Mouse (Mus musculus) cortical plate, adult 2 months (tissue): ENCODE results near the gene Txk. TPM values are rescaled to one million over a fixed set of nuclear protein-coding genes. Genes with fewer than 3 reads are reported as not detected.

Experiments
- H3K27ac ChIP-seq: fragments of 200-500 bp; 2 replicates; pipeline ENCODE4 v1.5.1; 2012; ENCODE audit warnings: low read length, control low read depth, inconsistent platforms; ENCODE audit not compliant: insufficient read depth
- H3K4me1 ChIP-seq: fragments of 200-500 bp; 2 replicates; pipeline ENCODE4 v1.6.1; 2011; ENCODE audit warnings: low read length; ENCODE audit not compliant: control insufficient read depth, insufficient read depth
- H3K4me3 ChIP-seq: fragments of 200-500 bp; 2 replicates; pipeline ENCODE4 v1.5.1; 2011; ENCODE audit warnings: mild to moderate bottlenecking, low read length, control low read depth; ENCODE audit not compliant: insufficient read depth
- CTCF ChIP-seq: fragments of 200-500 bp; IDR thresholded peaks from 2 replicates; pipeline ENCODE4 v1.5.1; 2011; ENCODE audit warnings: mild to moderate bottlenecking, control low read depth, low read length; ENCODE audit not compliant: insufficient read depth; ENCODE audit errors: extremely low read depth
- POLR2A ChIP-seq: fragments of 200-500 bp; IDR thresholded peaks from 2 replicates; pipeline ENCODE4 v1.6.1; 2011; ENCODE audit warnings: mild to moderate bottlenecking, low read length, control low read depth; ENCODE audit not compliant: insufficient read depth; ENCODE audit errors: extremely low read depth
- polyA plus RNA-seq: library from polyadenylated mRNA; depleted of rRNA; stranded (reverse); fragments of >200 nt; gene quantifications from 2 replicates; pipeline ENCODE4 v1.2.3, GENCODE M21; 2012

The Txk gene
- polyA plus RNA-seq, 1 experiment = 0.13 TPM

DNA sequence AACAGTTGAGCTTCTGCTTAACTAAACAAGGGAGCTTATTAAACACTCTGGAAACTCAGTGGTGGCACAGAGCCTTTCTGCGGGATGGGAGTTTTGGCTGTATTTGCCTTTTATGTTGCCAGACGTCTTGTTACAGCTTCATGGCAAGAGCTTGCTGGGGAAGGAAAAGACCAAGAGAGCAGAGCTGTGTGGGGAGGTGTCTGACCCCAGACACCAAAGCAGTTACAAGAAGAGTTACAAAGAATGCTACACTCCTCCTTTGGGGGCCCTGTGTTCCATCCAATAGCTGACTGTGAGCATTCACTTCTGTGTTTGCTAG is 53.1 kb downstream of the Txk start:
- no peak overlapping the region for H3K27ac ChIP-seq
- peaks cover 3% of the 10 kb centered on the region for H3K4me1 ChIP-seq

DNA sequence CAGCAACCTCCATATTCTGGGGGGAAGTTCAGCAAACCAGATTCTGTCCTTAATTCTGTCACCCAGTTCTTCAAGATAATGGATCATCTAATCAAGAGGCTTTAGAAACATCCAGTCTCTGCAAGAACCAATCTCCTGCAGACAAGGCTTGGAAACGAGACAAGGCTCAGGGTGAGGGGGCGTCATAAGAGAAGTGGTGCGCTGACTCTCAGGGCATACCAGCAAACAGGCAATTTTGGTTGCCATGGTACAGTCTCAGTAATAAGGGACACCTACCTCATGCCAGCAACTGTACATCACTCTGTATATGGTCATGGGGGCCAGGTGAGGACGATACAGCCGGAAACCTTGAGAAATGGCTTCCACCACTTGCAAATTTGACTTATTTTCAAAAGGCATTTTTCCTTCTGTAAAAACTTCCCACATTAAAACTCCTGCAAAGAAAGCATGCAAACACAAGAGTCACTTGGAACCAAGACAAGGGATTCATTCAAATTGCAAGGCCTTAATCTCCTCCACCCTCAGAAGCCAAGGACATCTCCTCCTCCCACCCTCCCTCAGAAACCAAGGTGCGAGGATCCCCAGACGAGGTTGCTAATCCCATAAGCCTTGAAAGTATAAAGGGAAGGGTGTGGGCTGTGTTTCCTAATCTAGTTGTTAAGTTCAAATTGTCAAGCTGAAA is 53.6 kb downstream of the Txk start:
- Histone ChIP-seq H3K27ac (no peak overlapping the region), H3K4me1 (peaks cover 3% of the 10 kb centered on the region)

More for the DNA sequence above, 53.1 kb downstream of the Txk start:
- TF ChIP-seq POLR2A = no peak
- no peak for TF ChIP-seq CTCF
- H3K4me3 ChIP-seq = no peak overlapping the region

DNA sequence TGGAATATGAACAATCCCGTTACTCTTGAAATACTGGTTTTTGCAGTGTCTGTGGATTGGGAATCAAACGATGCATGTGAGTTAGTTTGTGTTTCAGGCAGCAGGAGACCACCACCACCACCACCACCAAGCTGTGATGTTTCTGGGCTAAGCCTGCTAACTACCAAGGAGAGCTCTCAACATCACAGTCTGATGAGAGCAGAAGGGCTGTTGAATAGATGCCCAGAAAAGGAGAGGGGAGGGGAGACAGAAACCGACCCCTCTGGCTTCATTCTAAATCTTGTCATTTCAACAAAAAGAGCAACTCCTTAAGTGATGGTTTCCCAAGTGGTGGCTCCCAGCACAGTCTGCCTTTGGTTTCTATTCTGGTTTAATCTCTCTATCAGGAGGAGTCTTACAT is 54.2 kb downstream of the Txk start:
- no peak overlapping the region for H3K27ac ChIP-seq
- TF ChIP-seq CTCF (no peak), POLR2A (no peak)
- H3K4me1 ChIP-seq = peaks cover 3% of the 10 kb centered on the region
- H3K4me3 ChIP-seq = no peak overlapping the region

More for the DNA sequence above, 53.6 kb downstream of the Txk start:
- TF ChIP-seq POLR2A = no peak
- no peak overlapping the region for H3K4me3 ChIP-seq

DNA sequence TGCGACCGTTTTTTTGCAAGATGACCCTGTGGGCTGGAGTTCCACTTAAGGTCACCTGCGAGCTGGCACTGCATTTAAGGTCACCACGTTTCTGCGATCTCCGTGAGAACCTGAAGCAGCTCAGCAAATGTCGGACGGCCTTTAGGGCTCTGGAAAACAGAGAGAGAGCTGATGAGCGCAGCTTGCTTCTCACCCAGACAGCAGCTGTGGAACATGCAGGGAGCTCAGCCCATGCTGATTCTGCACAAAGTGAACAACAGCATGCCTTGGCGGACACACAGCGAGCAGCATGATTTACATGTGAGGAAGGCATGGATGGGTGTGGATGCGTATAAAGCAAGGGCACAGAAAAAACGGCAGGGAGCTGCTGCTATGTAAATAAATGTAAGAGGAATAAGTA is 56.1 kb downstream of the Txk start:
- no peak overlapping the region for H3K27ac ChIP-seq
- no peak overlapping the region for H3K4me3 ChIP-seq
- peaks cover 3% of the 10 kb centered on the region for H3K4me1 ChIP-seq
- TF ChIP-seq POLR2A (no peak), CTCF (no peak)

DNA sequence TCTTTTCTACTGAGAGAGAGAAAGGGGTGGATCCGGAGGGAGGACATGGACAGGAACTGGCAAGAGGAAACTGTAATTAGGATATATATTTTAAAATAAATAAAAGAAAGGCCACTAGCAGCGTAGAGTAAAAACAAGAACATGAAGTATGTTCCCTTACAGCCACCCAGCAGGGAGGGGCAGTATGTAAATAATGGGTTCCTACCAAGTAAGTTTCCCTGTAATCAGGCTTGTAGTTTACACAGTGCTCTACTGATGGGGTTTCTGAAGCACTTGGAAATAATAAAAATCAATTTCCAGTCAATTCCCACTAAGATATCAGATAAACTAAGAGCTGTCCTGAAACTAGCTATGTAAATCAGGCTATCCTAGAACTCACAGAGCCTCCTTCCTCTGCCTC is 57.9 kb downstream of the Txk start:
- no peak for TF ChIP-seq POLR2A
- TF ChIP-seq CTCF = no peak
- Histone ChIP-seq H3K27ac (no peak overlapping the region), H3K4me3 (no peak overlapping the region), H3K4me1 (peaks cover 3% of the 10 kb centered on the region)

DNA sequence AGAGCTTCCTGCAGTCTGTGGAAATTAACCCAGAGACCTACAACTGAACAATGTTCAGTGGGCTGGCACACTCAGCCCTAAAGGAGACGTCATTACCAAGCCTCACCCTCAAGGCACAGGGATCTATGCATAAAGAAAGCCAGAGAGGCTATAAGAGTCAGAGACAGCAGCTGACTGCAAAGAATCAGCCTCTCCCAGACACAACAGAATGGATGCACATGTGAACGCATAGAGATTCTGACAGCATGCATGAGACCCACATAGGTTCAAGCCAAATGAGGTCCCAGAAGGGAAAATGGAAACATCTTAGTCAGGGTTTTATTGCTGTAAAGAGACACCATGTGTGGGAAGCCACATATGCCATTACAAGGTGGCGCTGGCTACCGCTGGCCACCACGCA is 62.1 kb downstream of the Txk start:
- TF ChIP-seq POLR2A (no peak), CTCF (no peak)
- H3K4me1 ChIP-seq = no peaks in the 10 kb centered on the region
- H3K27ac ChIP-seq = no peak overlapping the region
- no peak overlapping the region for H3K4me3 ChIP-seq

DNA sequence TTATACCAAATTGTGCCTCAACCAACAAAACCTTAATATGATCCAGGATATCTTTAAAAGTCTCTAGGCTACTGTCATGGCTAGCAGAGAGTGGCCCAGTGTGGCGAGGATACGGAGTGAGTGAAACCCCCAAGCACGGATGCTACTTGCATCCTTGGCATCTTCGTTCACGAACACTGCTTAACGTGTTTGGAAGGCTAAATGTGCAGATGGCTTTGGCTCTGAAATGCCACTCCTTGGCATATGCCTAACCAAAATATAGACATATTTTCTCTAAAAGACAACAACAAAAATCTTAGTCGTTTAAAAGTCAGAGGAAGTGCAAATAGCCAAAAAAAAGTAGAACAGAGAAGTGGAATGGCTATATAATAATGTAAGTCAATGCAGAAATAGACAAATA is 63.0 kb downstream of the Txk start:
- Histone ChIP-seq H3K4me1 (no peaks in the 10 kb centered on the region), H3K27ac (no peak overlapping the region), H3K4me3 (no peak overlapping the region)
- TF ChIP-seq CTCF (no peak), POLR2A (no peak)

DNA sequence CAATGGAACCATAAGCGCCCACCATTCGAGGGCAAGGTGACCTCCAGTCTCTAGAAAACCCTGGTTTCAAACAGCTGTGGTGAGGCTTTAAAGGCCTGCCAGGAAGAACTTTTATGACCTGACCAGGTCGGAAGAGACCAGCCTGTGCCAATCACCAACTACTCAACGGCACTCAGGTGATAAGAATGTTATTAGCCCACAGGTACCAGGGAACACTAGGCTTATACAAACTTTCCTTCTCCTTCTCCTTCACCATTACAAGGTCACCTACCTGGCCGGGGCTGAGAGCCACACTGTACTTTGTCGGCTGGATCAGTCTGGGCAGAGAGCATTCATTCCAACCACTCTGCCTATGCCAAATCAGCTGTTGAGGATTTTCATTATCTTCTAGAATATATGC is 71.1 kb downstream of the Txk start:
- no peak overlapping the region for H3K4me3 ChIP-seq
- no peak for TF ChIP-seq POLR2A
- TF ChIP-seq CTCF = no peak

DNA sequence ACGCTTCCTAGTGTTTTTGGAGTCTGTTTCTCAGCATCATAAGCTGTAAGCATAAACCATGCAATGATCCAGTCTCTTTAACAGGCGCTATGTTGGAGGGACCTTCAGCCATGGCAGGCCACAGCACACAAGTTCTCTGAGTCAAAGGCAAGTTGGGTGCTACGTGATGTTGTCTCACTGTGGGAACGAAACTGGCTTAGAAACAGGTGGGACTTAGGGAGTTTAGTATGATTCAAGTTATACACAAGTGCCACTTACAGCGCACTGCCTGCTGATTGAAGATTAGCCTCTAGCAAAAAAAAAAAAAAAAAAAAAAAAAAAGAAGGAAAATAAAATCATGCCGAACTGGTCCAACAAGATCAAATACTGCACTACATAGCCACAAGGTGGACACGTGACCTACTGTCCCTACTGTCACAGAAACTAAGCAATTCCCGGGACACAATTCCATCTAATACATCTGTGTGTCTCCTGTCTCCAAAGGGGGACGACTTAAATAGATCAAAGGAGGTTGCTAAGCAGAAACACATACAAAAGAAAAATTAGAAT is 77.5 kb downstream of the Txk start:
- no peak overlapping the region for H3K4me3 ChIP-seq
- no peak for TF ChIP-seq CTCF
- no peak for TF ChIP-seq POLR2A

More for the DNA sequence above, 71.1 kb downstream of the Txk start:
- H3K27ac ChIP-seq = no peak overlapping the region
- H3K4me1 ChIP-seq = no peaks in the 10 kb centered on the region

DNA sequence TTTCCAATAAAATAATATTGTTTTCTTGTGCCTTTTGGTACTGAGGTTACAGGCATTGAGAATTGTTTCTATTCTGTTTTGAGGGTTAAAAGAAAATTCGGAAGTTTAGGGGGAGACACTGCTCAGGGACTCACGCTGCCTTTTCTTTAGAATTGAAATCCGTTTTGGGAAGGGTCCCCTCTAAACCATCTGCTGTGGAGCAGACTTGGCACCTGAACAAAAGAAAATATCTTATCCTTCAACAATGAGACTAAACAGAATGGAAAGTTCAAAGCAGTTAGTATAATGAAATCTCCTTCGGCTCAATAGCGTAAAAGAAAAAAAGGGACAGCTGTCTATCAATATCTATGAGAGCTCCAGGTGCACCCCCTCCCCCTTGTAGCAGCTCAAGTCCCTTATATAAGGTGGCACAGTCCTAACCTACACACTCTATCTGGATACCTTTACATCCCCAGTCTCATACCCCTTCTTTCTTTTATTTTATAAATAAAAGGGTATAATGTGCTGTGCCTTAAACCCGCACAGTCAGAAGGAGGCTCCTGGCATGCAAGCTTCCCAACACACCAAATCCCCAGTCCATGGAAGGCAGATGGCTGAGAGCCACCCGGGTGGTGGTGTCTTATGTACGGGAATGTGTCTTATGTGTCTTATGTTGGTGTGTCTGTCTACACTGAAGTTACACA is 81.4 kb downstream of the Txk start:
- no peak overlapping the region for H3K27ac ChIP-seq
- no peaks in the 10 kb centered on the region for H3K4me1 ChIP-seq
- TF ChIP-seq POLR2A = no peak
- TF ChIP-seq CTCF = no peak
- no peak overlapping the region for H3K4me3 ChIP-seq

More for the DNA sequence above, 77.5 kb downstream of the Txk start:
- Histone ChIP-seq H3K27ac (no peak overlapping the region), H3K4me1 (no peaks in the 10 kb centered on the region)
